Mouse (Mus musculus) thymus, postnatal 25 days (tissue): Measurements from ENCODE around the gene Ppef2.
A peak's percentile ranks its signal among the peaks of the same experiment; 100 is the strongest.

Source experiments
- DNase-seq: peaks from one replicate; pipeline ENCODE4 v3.0.0; 2022

Gene Ppef2

DNA sequence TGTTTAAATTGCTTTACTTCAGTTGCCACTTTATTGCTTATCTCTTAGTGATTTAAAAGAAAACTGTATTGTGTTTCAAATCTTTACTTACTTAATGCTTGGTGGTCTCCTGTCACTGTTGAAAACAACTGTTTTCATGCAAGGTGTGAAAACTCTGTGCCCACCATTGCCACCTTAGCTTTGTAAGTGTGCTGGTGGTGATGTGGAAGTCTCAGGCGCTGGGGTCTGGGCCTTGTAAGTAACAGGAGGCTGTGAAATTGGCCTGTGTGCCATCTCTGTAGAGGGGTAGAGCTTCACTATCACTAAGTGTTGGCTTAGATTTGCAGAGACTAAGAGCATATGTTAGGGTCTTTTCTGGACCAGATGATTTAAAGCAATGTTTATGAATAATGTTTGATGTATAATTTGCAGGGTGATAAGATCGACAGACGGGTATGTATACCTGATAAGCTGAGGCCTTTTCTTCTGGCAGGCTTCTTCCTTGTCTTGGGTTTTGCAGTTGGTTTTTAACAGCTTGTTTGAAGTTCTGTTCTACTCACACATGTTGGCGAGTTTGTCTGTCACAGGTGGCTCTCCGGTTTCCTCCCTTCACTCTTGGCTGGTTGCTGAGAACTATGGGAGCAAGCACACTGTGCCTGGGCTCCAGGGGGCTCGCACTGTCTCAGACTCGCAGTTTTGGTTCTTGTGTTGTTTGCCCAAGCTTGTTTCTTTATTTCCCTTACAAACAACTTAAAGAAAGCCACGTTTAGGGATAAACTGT, 72.8 kb downstream of the Ppef2 start:
- DNase-seq: peak; percentile 77
